Mouse (Mus musculus) duodenum, adult 2 months (tissue): ENCODE results near the gene Pls3. TPM values are rescaled to one million over a fixed set of nuclear protein-coding genes. Genes with fewer than 3 reads are reported as not detected.

Experiments used
- polyA plus RNA-seq: library from polyadenylated mRNA; depleted of rRNA; stranded (reverse); fragments of >200 nt; gene quantifications from 2 replicates; pipeline ENCODE4 v1.2.3, GENCODE M21; 2012; ENCODE audit warnings: low replicate concordance; rRNA removed

Pls3 gene
- polyA plus RNA-seq = 0.38 and 0.60 TPM in 2 replicates

DNA sequence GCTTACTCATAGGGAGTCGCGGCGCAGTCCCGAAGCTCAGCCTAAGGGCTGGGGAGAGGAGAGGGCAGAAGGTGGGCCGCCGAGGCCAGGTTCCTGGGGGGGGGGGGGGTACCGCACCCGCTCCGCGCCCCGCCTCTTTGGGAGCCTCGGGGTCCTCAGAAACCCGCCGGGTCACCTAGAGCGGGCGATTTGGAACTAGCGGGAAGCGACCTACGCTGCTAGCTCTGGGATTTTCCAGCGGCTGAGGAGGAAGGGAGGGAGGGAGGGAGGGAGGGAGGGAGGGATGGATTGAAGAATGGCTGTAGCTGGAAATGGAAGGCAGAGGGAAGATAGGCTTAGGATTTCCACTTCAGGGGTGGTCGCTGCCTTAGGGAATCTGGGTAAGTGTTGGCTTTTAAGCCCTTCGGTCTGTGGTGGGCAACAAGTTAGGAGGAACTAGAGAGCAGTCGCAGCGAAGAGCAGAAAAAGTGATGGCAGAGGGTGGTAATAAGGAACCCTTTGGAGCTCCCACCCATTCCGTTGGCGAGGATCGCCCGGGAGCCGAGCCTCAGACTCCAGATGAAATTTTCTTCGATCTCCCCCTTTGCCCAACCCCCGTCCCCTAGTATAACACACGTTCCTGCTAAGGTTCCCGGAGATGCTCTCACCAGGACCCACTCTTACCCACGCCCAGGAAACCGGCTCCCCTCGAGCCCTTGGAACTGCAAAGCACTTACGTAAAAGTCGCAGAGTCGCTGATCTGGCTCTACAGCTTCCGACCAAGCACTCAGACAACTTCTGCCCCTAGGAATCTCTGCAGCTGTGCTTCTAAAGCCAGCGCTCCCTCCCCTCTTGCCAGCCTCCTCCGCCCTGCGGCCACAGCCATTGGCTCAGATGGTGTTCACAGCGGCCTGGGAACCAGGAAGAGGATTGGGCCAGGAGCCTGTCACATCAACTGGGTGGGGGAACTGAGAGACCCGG lies at the start of gene Pls3:
Gene Pls3, minus strand, starts transcription at position 851 of the 960 bp plus-strand sequence.

